Mouse (Mus musculus) gastrocnemius, postnatal 14 days (tissue): ENCODE data around the gene Actn3. TPM values are rescaled to one million over a fixed set of nuclear protein-coding genes. Genes with fewer than 3 reads are reported as not detected.
A peak's percentile ranks its signal among the peaks of the same experiment; 100 is the strongest.
"Not testable (repeated sequence)": the region's sequence is repeated elsewhere in the genome, so short reads cannot be mapped to it uniquely, and the experiment has no call there.

ENCODE experiments used
- DNase-seq: peaks from one replicate; pipeline ENCODE4 v3.0.0; 2021; ENCODE audit warnings: mixed read lengths
- intact Hi-C: fragments of 180-260 bp; cut with DNase I; formaldehyde crosslinking; loops from one replicate; pipeline ENCODE4 v1.15.1; 2025; ENCODE audit warnings: low total_unique reads
- total RNA-seq, 2 experiments: library from RNA; stranded (reverse); gene quantifications; 2 replicates each; pipeline ENCODE4 v1.2.3; 2021

The Actn3 gene
- total RNA-seq, 2 experiments from 2014 or later, result 5,946 to 6,289 TPM

GRCm38 (mm10) chr19:4876241-4876640 is 1.5 kb downstream of the Actn3 start:
- peak; percentile 59 for DNase-seq
- intact Hi-C loops, result no loop called here

DNA sequence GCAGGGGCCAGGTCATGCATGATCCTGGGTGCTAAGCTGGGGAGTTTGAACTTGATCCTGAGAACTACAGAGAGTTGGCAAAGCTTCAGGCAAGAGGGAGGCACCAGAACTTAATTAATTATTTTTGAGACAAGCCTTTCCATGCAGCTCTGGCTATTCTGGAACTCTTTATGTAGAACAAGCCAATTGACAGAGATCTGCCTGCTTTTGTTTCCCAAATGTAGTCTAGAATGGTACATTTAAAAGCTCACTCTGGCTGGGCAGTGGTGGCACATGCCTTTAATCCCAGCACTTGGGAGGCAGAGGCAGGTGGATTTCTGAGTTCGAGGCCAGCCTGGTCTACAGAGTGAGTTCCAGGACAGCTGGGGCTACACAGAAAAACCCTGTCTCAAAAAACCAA is 3.1 kb downstream of the Actn3 start:
- DNase-seq, intact Hi-C loops: not testable (repeated sequence)

DNA sequence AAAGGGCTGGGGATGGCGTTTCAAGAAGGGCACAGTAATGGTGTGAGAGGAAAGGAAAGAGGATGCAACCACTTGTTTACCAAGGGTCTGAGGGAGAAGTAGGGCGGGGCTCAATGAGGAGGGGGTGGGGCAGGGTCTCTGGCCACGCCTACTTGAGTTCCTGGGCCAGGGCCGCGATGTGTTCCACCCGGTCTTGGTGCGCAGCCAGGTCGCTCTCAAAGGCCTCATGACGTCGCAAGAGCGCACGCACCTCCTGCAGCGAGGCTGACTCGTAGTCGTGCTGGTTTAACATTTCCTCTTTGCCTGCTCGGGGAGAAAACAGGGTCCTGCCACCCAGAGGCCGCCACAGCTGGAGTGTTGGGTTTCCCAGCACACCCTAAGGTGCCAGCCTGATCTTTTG is 12.6 kb downstream of the Actn3 start:
- DNase-seq, result peak; percentile 46
- intact Hi-C loops, result no loop called here

DNA sequence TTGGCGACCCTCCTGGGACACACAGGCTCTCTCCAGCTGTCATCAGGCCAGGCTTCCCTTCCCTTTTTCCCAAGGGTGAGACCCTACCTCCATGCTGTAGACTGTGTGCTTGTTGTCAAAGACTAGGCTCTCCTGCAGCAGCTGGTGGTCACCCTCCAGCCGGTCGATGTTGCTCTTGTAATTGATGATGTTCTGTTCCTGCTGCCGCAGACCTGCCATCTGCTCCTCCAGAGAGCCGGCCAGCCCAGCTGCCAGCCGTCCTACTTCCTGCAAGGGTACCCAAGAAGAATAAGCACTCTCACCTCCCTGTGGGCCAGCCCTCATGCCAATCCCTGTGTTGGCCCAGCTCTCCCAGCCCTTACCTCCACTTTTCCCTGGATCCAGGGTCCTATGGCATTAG is 14.7 kb downstream of the Actn3 start:
- no peak for DNase-seq

GRCm38 (mm10) chr19:4859081-4859480 is 18.6 kb downstream of the Actn3 start:
- intact Hi-C loops, result no loop called here

More for the DNA sequence above, 14.7 kb downstream of the Actn3 start:
- intact Hi-C loops, result no loop called here

DNA sequence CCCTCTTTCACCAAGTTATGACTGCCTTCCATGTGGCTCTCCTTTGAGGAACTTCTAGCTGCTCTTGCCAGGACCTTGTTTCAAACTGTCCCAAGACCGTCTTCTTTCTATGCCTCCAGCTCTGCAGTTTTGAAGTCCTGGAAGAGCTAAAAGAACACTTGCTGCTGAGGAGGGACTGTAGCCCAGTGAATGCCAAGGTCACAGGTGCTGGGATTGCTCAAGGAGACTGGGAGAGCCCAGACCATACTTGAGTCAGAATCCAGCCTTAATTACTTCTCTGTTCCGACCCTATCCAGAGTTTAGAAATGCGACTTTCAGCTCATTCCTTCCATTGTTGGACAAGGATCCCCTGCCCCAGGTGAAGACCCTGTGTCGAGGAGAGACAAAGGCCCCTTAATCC is 21.8 kb downstream of the Actn3 start:
- intact Hi-C loops, result no loop called here
- no peak for DNase-seq

More at GRCm38 (mm10) chr19:4859081-4859480, 18.6 kb downstream of the Actn3 start:
- no peak for DNase-seq

GRCm38 (mm10) chr19:4855470-4855820 is 22.3 kb downstream of the Actn3 start:
- DNase-seq, result no peak
- intact Hi-C loops, result no loop called here

DNA sequence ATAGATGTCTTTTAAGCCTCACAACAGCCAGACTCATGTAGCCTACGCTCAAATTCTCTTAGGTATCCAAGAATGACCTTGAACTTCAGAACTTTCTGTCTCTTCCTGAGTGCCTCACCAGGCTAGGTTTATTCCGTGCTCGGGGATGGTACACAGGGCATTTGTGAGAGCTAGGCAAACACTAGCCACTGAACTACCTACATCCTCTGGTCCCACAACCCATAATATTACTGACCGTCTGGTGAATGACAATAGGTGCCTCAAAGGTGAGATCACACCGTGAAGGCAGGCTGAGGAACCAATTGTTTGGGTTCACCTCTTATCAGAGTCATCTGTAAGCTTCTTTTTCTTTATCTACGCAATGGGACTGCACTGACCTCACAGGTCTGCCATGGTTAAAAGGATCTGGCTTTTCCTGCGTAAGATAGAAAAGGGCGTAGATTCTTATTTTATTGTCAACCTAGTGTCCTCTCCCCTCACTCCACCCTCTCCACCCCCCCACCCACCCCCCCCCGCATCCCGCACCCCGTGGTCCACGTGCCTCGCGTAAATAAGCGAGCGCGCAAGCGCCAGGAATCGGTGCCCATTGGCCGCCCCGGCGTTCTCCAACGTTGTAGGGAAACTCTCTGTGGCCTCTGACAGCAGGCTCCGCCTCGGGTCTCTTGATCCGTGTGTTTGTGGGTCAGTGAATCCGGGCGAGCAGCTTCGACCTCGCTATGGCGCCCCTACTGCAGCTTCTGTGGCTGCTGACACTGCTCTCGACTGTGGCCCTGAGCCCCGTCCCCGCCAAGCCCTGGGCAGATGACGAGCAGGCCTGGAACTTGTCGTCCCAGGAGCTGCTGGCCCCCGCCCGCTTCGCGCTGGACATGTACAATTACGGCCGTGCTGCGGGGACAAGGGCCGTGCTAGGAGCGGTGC is 22.9 kb downstream of the Actn3 start, which contains the start of gene Ctsf:
Gene Ctsf (plus strand): TSS at position 579 of the 918 bp plus-strand sequence.
- intact Hi-C loops, result no loop called here
- DNase-seq, result peak; percentile 94

DNA sequence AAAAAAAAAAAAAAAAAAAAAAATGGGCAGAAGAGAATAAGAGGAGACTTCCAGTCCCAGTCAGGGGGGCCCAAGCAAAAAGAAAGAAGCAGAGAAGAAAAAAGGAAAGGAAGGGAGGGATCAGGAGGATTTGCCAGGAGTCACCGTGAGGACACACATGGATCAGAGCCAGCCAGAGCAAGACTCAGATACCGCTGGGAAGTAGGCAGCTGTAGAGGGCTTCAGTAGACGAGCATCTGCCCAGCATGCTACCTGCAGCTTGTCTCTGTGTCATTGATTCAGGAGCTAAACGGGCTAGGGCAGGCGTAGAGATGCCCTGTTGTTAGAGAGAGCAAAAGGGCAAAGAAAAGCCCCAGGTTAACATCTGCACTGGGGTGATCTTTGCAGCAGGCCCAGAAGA is 27.4 kb downstream of the Actn3 start:
- intact Hi-C loops, result no loop called here
- DNase-seq, result no peak

DNA sequence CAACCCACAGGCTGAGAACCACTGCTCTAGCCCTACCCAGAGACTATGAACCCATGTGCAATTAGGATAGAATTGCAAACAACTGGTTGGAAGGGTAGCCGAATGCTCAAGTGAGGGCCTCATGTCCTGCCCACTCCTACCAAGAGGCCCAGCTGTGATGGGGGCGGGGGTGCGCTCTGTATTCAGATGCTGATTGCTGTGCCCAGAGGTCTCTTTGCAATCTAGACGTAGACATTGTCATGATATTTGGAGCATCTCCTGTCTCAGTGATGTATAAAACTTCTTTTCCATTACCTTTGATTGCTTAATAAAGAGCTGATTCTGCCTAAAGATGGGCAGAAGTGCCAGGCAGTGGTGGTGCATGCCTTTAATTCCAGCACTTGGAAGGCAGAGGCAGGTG is 27.9 kb downstream of the Actn3 start:
- DNase-seq, result no peak
- intact Hi-C loops, result loop anchor here (10.0 kb wide), 1 partner anchor 225 kb away; the partner anchor contains the start of gene Rce1

- no peak for DNase-seq
- intact Hi-C loops, result loop anchor here (2.0 to 10.0 kb wide), 2 partner anchors 93 to 223 kb away; partner anchors contain the start of gene Rce1
Measured at GRCm38 (mm10) chr19:4847490-4847889, 30.2 kb downstream of the Actn3 start.

GRCm38 (mm10) chr19:4845846-4846245 is 31.9 kb downstream of the Actn3 start:
- intact Hi-C loops, result loop anchor here (2.0 to 10.0 kb wide), 2 partner anchors 91 to 221 kb away; partner anchors contain the start of gene Rce1
- no peak for DNase-seq

GRCm38 (mm10) chr19:4842611-4843010 is 35.1 kb downstream of the Actn3 start:
- DNase-seq, result no peak
- intact Hi-C loops, result loop anchor here (10.0 kb wide), 1 partner anchor 218 kb away; the partner anchor contains the start of gene Rce1

DNA sequence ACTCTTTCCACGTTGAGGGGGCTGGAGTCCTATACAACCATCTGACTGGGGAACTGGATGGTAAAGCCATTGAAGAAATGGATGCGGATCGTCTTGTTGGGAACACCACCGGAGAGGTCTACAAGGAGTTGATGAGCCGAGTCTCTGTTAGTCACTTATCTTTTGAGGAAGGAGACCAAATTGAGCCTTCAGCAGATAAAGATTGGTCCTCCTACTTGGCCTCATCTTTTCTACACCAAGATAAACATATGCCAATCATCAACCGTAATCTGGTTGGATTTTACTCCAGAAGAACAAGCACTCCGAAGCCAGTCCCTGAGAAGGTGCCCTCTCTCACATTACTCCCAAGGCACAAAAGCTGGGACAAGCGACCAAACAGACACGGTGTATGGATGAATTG is 36.9 kb downstream of the Actn3 start:
- no peak for DNase-seq
- intact Hi-C loops, result loop anchor here (10.0 kb wide), 1 partner anchor 216 kb away; the partner anchor contains the start of gene Rce1

GRCm38 (mm10) chr19:4839149-4839548 is 38.6 kb downstream of the Actn3 start, which contains the start of the genes Ccs and Ccdc87:
Gene Ccs (minus strand): TSS chr19:4839332.
Gene Ccdc87 (plus strand): TSS chr19:4839366.
- DNase-seq, result peak; percentile 98
- intact Hi-C loops, result no loop called here

DNA sequence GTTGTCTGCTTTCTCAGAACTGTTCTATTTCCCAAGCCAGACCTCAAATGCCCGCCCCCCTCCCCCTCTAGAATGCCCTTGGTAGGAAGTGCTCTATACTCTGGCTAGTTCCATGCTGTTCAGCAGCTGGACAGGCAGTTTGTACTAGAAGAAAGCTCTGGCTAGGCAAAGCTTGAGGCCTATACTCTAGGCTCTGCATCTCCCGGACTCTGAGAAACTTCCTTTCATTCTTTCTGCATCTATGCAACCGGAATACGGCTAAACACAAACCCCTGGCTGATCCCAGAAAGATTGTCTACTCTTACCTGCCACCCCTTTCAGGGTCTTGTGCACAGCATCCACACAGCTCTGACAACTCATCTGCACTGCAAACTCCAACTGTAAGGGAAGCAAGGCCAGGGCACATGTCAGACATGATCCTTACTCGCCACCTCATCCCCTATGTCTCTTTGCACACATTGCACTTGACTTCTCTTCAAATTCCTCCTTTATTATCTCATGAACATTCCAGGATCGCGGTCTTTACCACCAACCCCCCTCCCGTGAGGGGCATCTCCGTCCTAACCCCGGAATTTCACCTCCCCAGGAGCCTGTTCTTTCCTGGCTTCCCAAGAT is 39.1 kb downstream of the Actn3 start:
- intact Hi-C loops, result no loop called here
- DNase-seq, result no peak

GRCm38 (mm10) chr19:4837049-4837448 is 40.7 kb downstream of the Actn3 start:
- DNase-seq, result no peak
- intact Hi-C loops, result no loop called here

- intact Hi-C loops, result no loop called here
- DNase-seq, result no peak
Measured at GRCm38 (mm10) chr19:4836096-4836495, 41.6 kb downstream of the Actn3 start.

DNA sequence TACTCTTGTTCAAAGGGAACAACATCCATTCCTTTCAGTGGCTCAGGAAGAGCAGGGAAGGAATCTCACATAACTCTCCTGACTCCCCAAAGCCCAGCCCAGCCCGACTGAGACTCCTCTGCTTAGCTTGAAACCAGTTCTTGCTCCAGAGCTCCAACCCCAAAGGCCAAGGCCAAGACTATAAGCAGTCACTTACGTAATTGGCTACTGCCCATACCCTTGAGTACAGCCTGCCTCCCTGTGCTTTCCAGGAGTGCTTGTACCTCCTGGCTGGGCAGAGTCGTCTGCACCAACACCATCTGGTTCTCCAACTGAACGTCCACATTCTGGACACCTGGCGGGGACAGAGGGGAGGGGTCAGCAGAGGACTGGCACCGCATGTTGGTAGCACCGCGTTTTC is 43.7 kb downstream of the Actn3 start:
- intact Hi-C loops, result no loop called here

GRCm38 (mm10) chr19:4829156-4829555 is 48.6 kb downstream of the Actn3 start:
- intact Hi-C loops, result no loop called here
- DNase-seq, result peak; percentile 70

More for the DNA sequence above, 43.7 kb downstream of the Actn3 start:
- no peak for DNase-seq
